Mouse (Mus musculus) liver, embryonic 14.5 days (tissue): ENCODE results near the gene Gtsf1.

Experiments
- CTCF ChIP-seq: IDR thresholded peaks from 2 replicates; pipeline ENCODE4 v1.5.1; 2016; ENCODE audit warnings: antibody characterized with exemption, low read depth, control low read depth
- EP300 ChIP-seq: IDR thresholded peaks from 2 replicates; pipeline ENCODE4 v1.6.1; 2016; ENCODE audit warnings: antibody characterized with exemption, low read depth

DNA sequence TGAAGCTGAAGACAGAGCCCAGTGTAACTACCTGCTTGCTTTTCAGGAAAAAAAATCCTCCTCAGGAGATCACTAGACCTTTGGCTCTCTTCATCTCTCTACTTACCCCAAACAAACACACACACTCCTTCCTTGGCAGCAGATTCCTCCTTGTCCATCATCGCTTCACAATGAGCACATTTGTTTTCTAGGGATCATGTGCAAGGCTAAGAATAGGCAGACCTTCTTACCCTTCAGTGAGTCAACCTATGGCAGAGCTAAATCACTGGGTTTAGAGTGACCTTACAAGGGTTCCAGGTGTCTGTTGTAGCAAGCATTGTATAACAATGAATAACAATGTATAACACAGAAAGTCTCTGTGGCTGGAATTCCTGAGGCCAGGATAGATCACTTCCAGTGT, 58.5 kb downstream of the Gtsf1 start:
- TF ChIP-seq CTCF (no peak), EP300 (no peak)
